Mouse (Mus musculus) right cerebral cortex, adult 18-20 months (tissue): ENCODE results near the gene Rorb.

Experiments used
- DNase-seq: peaks from one replicate; pipeline ENCODE4 v3.0.0; 2022; ENCODE audit warnings: mixed read lengths

Rorb gene

GRCm38 (mm10) chr19:18887646-18888407 lies 223.2 kb downstream of the Rorb start:
- DNase-seq, result no peak

GRCm38 (mm10) chr19:18881162-18881561 lies 229.8 kb downstream of the Rorb start:
- DNase-seq, result no peak
